Mouse (Mus musculus) skeletal muscle tissue, adult 2 months (tissue): ENCODE measurements around the gene Vmn1r89.

ENCODE experiments used
- DNase-seq: peaks from one replicate; pipeline ENCODE4 v3.0.0-alpha.2; 2012; ENCODE audit warnings: low read depth, low spot score

Vmn1r89 gene

DNA sequence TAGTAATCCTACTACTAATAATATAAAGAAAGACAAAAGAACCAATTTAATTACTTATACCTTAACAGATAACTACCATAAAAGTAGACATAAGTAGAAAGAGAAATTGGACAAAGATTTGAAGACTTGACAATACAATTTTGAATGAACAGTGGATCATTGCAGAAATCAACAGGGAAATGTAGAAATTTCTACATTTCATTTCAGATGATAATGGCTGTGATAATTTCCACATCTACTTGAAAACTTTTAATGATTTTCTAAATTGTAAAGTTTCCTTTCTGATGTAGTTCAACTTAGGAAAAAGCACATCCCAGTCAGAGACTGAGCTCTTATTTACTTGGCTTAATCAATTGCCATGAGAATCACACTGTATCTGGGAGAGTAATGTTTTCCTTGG, at the start of gene Vmn1r89:
Gene Vmn1r89, plus strand, starts transcription at position 301 of the 400 bp plus-strand sequence.
- DNase-seq = no peak

DNA sequence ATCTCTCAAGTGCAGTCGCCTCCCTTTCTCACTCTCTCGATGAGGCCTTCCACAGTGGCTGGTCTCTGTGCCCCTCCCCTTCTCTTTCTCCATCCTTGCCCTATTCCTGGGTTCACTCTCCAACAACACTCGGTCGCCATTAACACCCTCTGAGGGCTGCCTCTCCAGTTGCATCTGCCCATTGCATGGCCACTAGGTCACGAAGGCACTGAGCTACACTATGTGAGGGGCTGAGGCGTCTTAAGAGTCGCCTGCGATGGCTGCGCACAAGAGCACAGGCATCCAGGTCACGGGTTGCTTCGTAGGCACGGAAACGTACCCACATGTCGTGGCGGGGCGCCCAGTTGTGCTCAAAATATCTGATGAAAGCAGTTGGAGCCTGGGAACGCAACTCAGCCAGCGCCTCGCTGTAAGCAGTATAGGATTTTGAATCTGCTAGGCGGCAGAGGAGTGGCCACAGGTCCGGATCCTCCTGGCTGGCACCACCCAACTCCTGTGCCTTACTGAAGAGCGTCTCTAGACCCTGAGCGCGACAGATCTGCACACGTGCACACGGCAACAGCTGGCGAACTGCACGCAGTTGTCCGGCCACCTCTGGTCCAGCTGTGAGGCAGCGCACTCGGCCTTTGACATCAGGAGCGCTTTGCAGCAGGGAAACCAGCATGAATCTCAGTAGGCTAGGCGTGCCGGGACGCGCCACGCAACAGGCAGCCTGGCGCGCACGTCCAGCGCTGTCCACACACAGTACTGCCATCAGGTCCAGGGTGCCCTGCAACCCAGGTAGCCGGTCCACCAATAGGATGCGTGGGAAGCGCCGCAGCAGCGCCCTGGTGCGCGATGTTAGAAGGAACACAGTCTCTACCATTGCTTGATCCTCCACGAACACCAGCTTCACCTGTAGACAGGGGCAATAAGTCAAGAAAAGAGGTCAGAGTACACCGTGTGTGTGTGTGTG, 48.2 kb downstream of the Vmn1r89 start:
- DNase-seq = no peak

DNA sequence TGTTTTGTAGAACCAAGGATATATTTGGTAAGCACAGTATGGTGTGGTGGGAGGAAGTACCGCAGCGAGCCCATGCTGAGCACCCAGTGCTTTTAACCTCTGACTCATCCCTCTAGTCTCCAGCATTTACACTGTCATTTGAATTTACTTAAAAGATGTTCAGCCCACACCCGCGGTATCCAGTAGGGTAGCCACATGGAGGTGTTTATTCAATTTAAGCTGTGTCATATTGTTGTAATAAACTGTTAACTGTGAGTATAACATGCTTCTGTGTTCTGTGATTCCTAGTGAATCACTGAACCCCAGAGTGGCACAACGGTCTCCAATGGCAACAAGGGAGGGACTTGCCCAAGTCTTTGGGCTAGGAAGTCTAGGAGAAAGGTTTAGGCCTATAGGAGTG, 51.0 kb downstream of the Vmn1r89 start:
- DNase-seq = no peak

GRCm38 (mm10) chr7:13264396-13264795, 51.6 kb downstream of the Vmn1r89 start:
- DNase-seq = no peak

DNA sequence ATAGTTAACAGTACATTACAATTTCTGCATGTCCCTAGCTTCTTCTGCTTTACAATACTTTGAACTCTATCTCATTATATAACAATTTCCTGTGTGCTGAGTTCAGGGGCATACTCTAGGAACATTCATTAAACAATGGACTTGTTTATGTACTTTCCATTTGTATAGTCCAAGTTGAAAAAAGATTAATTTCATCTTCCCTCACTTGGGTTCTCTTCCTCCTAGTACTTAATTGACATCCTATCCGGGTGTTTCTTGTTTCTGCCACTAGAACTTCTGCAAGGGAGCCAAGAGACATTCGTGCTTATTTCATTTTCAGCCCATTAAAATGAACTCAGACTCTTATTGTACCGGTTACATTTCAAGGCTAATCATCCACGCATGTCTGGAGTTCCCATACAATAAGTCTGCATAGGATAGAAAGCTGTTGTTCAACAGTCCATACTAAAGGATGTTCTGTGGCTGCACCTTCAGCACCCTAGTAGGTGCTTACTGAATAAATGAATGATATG, 56.0 kb downstream of the Vmn1r89 start:
- no peak for DNase-seq

DNA sequence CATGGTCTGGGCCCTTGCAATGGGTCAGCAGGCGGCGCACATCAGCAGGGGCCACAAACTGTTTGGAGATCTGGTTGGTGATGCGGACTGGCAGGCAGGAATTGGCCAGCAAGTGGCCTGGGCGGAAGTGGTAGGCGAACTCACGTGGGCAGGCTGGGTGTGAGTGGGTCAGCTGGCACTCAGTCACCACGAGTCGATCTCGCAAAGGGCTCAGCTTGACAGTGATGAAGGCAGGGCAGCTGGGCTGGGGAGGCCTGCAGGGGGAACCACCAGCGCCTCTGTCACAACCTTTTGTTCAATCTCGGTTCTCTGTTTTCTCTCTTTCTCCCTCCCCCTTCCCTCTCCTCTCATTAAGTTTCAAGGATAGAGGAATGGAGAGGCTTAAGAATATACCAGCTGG, 56.6 kb downstream of the Vmn1r89 start:
- no peak for DNase-seq
